Mouse (Mus musculus): ENCODE measurements around the gene Ezr. TPM values are rescaled to one million over a fixed set of nuclear protein-coding genes. Genes with fewer than 3 reads are reported as not detected.

The Ezr gene
- polyA plus RNA-seq, 1 experiment from 2014 or later: 166 TPM

DNA sequence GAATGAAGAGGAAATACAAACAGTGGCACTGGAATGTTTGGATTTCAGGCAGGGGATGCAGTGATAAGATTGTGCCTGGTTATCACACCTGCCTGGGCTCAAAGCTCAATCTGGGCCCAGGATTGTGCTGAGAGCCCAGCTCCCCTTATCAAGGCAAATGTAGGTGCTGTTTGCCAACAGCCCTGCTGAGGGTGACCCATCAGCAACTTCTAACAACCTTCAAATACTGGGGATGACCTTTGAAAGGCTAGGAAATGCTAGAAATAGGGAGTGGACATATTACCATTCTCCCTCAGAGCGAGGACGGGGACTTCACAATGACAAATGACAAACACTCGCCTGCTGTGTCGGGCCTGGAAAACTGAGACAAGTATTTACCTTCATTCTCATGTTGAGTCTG is 15.8 kb downstream of the Ezr start:
- Histone ChIP-seq H3K27ac (ENCODE audit: low read length) (peak overlapping the region; percentile 93), H3K9me3 (replicated peaks; ENCODE audit: control insufficient read depth, low read length) (no peaks in the 10 kb centered on the region), H3K4me2 (ENCODE audit: low read depth, low read length) (peak overlapping the region; percentile 8; the same call in 1 of the 2 replicates), H3K27me3 (ENCODE audit: control insufficient read depth, insufficient read depth, low read length) (no peaks in the 10 kb centered on the region), H3K4me3 (ENCODE audit: low read length) (no peak overlapping the region), H3K36me3 (ENCODE audit: control insufficient read depth, insufficient read depth) (no peaks in the 10 kb centered on the region), H3K9ac (ENCODE audit: low read length) (0 out of 2 replicates have a peak overlapping the region, but pooled peaks have one; percentile 42), H3K4me1 (ENCODE audit: control insufficient read depth, insufficient read depth, low read length) (peaks cover 91% of the 10 kb centered on the region)
- ATAC-seq (replicated peaks; ENCODE audit: extremely low read depth, insufficient read depth, low FRiP score): no peak
- 55% methylated on average over 4 of the region's 4 CpGs for WGBS

DNA sequence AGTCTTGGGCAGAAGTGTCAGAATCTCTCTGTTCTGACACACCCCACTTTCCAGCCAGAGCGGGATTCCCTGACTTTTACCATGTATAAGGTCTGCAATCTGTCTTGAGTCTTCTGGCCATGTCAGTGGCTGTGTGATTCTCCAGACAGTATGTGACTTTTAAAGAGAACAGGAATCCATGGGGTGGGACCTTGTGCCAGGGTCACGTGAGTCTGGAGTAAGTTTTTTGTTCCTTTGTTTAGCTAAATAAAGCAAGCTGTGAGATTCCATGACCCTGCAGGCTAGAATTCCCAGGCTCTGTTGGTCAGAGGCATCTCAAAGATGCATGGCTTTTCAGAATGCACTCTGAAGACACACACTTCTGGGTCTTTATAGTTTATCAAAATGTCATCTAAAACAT is 16.7 kb downstream of the Ezr start:
- H3K9me3 ChIP-seq (replicated peaks; ENCODE audit: control insufficient read depth, low read length): no peaks in the 10 kb centered on the region
- no peak for ATAC-seq (replicated peaks; ENCODE audit: extremely low read depth, insufficient read depth, low FRiP score)
- no peak overlapping the region; the same call in none of the 2 replicates for H3K9ac ChIP-seq (ENCODE audit: low read length)
- H3K27ac ChIP-seq (ENCODE audit: low read length): peak overlapping the region; percentile 93
- WGBS: 36% methylated on average over 2 of the region's 2 CpGs
- H3K4me2 ChIP-seq (ENCODE audit: low read depth, low read length): no peak overlapping the region
- no peak overlapping the region for H3K4me3 ChIP-seq (ENCODE audit: low read length)
- peaks cover 81% of the 10 kb centered on the region for H3K4me1 ChIP-seq (ENCODE audit: control insufficient read depth, insufficient read depth, low read length)
- no peaks in the 10 kb centered on the region for H3K27me3 ChIP-seq (ENCODE audit: control insufficient read depth, insufficient read depth, low read length)
- no peaks in the 10 kb centered on the region for H3K36me3 ChIP-seq (ENCODE audit: control insufficient read depth, insufficient read depth)

DNA sequence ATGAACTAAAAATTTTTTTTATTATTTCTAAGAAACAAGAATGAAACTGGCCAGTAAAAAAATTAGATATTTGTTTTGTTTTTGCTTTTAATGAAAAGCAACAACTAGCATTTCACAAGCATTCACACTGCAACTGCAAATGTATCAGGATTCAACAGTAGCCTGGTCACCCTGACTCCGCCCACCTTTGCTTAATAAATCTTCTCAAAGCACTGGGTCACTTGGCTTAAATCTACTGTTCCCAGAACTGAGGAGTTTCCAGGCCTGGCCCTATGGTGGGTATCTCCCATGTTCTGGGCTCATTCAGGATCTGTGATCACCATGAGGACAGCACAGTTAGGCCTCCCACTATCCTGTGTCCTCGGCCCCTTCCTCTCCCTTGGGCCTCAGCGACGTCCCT is 17.9 kb downstream of the Ezr start:
- H3K27me3 ChIP-seq (ENCODE audit: control insufficient read depth, insufficient read depth, low read length): no peaks in the 10 kb centered on the region
- no peak for ATAC-seq (replicated peaks; ENCODE audit: extremely low read depth, insufficient read depth, low FRiP score)
- peaks cover 78% of the 10 kb centered on the region for H3K4me1 ChIP-seq (ENCODE audit: control insufficient read depth, insufficient read depth, low read length)
- H3K36me3 ChIP-seq (ENCODE audit: control insufficient read depth, insufficient read depth): no peaks in the 10 kb centered on the region
- no peaks in the 10 kb centered on the region for H3K9me3 ChIP-seq (replicated peaks; ENCODE audit: control insufficient read depth, low read length)
- no peak overlapping the region for H3K4me3 ChIP-seq (ENCODE audit: low read length)
- WGBS: 82% methylated on average over 4 of the region's 4 CpGs
- peak overlapping the region; percentile 93 for H3K27ac ChIP-seq (ENCODE audit: low read length)
- no peak overlapping the region; the same call in 1 of the 2 replicates for H3K9ac ChIP-seq (ENCODE audit: low read length)
- no peak overlapping the region for H3K4me2 ChIP-seq (ENCODE audit: low read depth, low read length)

DNA sequence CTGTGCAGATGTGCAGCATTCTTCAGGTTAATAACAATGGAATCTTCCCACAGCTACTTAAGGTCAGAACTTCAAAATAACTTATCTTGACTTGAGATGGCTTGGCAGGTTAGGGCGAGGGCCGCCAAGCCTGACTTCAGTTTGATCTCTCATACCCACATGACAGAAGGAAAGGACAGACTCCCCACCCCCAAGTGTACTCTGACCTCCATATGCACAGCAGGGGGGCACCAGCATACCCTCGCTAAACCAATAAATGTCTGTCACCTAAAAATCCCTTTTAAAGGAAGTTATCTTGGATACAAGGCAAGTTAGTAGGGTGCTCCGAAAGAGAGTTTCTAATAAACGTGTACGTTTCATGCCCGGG is 18.4 kb downstream of the Ezr start:
- 71% methylated on average over 7 of the region's 7 CpGs for WGBS
- no peak overlapping the region for H3K4me3 ChIP-seq (ENCODE audit: low read length)
- no peaks in the 10 kb centered on the region for H3K9me3 ChIP-seq (replicated peaks; ENCODE audit: control insufficient read depth, low read length)
- H3K36me3 ChIP-seq (ENCODE audit: control insufficient read depth, insufficient read depth): peaks cover under 1% of the 10 kb centered on the region; the same call in 1 of the 2 replicates
- no peak overlapping the region for H3K27ac ChIP-seq (ENCODE audit: low read length)
- H3K4me2 ChIP-seq (ENCODE audit: low read depth, low read length): no peak overlapping the region
- no peak overlapping the region for H3K9ac ChIP-seq (ENCODE audit: low read length)
- H3K4me1 ChIP-seq (ENCODE audit: control insufficient read depth, insufficient read depth, low read length): peaks cover 78% of the 10 kb centered on the region
- H3K27me3 ChIP-seq (ENCODE audit: control insufficient read depth, insufficient read depth, low read length): no peaks in the 10 kb centered on the region
- no peak for ATAC-seq (replicated peaks; ENCODE audit: extremely low read depth, insufficient read depth, low FRiP score)

DNA sequence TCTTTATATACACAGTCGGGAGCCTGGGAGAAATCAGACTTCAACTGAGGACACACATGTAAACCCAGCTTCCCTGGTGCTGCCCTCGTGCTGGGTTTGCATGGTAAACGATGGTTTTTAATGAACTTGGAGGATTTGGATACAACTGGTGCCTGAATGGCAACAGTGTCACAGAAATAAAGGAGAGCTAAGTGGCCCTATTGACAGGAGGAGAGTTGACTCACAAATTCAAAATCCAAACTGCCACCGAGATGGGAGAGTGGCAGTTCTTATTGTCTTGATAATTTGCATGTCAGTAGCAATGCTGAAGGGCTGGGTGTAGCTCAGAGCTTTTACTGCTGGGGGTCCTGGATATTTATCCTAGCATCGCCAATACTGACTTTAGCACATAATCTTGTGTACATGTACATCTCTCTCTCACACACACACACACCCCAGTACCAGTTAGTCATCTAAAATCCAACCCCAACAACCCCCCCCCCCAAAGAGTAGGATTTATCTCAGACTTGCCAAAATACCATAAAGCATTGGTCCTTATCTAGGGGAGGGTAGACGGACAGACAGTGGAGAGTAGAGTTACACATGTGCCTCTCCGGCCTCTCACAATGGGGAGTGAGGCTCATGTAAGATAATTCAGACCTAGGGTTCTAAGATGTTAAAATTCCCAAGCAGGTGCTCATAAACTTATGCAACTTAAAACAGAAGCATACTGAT is 18.9 kb downstream of the Ezr start:
- no peak for ATAC-seq (replicated peaks; ENCODE audit: extremely low read depth, insufficient read depth, low FRiP score)
- no peak overlapping the region for H3K4me3 ChIP-seq (ENCODE audit: low read length)
- no peaks in the 10 kb centered on the region for H3K27me3 ChIP-seq (ENCODE audit: control insufficient read depth, insufficient read depth, low read length)
- H3K4me2 ChIP-seq (ENCODE audit: low read depth, low read length): no peak overlapping the region
- peaks cover 73% of the 10 kb centered on the region for H3K4me1 ChIP-seq (ENCODE audit: control insufficient read depth, insufficient read depth, low read length)
- WGBS: 54% methylated on average over 7 of the region's 7 CpGs
- peaks cover 6% of the 10 kb centered on the region for H3K36me3 ChIP-seq (ENCODE audit: control insufficient read depth, insufficient read depth)
- H3K9me3 ChIP-seq (replicated peaks; ENCODE audit: control insufficient read depth, low read length): no peaks in the 10 kb centered on the region
- H3K9ac ChIP-seq (ENCODE audit: low read length): no peak overlapping the region
- 0 out of 2 replicates have a peak overlapping the region, but pooled peaks have one; percentile 5 for H3K27ac ChIP-seq (ENCODE audit: low read length)

DNA sequence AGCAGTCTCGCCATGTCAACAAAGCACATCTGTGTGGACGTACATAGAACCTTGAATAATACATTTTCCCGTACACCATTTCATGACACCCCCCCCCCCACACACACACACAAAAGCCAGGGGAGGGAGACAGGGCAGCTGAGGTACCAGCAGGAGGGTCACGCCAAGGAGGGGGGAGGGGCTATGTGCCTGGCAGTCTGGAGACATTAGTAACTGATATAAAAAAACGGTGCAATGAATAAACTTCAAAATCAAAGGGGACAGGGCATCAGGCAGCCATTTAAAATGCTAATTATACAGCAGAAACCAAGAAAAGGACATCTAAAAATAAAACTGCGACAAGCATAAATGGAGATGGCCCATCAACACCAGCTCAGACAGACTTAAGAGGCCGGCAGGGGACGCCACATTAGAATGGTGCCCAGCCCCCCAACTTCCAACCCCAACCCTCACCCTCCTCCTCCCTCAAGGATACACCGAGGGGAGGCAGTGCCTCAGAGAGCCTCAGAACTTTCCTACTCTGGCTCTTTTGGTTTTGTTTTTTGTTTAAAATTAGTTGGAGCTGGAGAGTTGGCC is 22.8 kb downstream of the Ezr start:
- H3K4me1 ChIP-seq (ENCODE audit: control insufficient read depth, insufficient read depth, low read length): peaks cover 35% of the 10 kb centered on the region
- H3K27ac ChIP-seq (ENCODE audit: low read length): peak overlapping the region; percentile 74
- H3K9ac ChIP-seq (ENCODE audit: low read length): no peak overlapping the region
- H3K4me3 ChIP-seq (ENCODE audit: low read length): no peak overlapping the region
- peak; percentile 56; the same call in 1 of the 2 replicates for ATAC-seq (replicated peaks; ENCODE audit: extremely low read depth, insufficient read depth, low FRiP score)
- peak overlapping the region; percentile 27 for H3K4me2 ChIP-seq (ENCODE audit: low read depth, low read length)
- H3K9me3 ChIP-seq (replicated peaks; ENCODE audit: control insufficient read depth, low read length): no peaks in the 10 kb centered on the region
- H3K27me3 ChIP-seq (ENCODE audit: control insufficient read depth, insufficient read depth, low read length): no peaks in the 10 kb centered on the region
- H3K36me3 ChIP-seq (ENCODE audit: control insufficient read depth, insufficient read depth): peaks cover 13% of the 10 kb centered on the region
- WGBS: 52% methylated on average over 9 of the region's 9 CpGs

DNA sequence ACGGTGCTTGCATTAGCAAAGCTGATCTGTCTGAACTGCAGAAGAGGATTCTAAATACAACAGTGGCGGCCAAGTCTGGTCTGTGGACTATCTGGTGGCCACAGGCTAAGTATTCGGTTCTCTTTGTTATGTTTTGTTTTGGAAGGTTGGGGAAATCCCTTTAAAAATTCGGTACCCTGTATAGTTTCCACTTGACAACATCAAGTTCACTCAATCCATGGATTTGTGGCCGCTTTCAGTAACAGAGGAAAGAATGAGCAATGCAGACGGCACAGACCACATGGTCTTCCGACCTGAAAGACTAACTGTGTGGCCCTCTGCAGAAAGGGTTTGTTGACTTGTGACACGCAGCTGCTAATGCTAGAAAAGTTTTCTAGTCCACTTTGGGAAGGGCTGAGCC is 23.7 kb downstream of the Ezr start:
- Histone ChIP-seq H3K4me3 (ENCODE audit: low read length) (no peak overlapping the region), H3K27me3 (ENCODE audit: control insufficient read depth, insufficient read depth, low read length) (no peaks in the 10 kb centered on the region), H3K4me1 (ENCODE audit: control insufficient read depth, insufficient read depth, low read length) (peaks cover 28% of the 10 kb centered on the region), H3K27ac (ENCODE audit: low read length) (no peak overlapping the region), H3K4me2 (ENCODE audit: low read depth, low read length) (no peak overlapping the region), H3K9ac (ENCODE audit: low read length) (no peak overlapping the region), H3K36me3 (ENCODE audit: control insufficient read depth, insufficient read depth) (peaks cover 15% of the 10 kb centered on the region), H3K9me3 (replicated peaks; ENCODE audit: control insufficient read depth, low read length) (no peaks in the 10 kb centered on the region)
- no peak for ATAC-seq (replicated peaks; ENCODE audit: extremely low read depth, insufficient read depth, low FRiP score)
- 87% methylated on average over 8 of the region's 8 CpGs for WGBS

DNA sequence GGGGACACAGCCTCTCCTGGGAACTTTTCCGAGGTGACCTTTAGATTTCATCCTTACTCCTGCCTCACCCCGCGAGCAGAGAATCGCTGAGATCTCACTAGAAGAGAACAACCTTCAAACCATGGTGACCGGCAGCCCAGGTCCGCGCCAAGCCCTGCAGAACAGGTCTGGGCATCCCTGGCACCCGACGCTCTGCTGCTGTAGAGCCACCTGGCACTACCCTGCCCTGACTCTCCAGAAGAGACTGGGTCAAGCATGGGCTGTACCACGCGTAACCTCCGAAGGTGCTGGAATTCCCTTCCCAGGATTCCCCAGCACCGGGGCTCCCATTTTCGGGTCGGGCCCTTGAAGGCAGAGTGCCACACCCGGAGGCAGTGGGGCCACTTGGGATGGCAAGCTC is 24.7 kb downstream of the Ezr start:
- no peak overlapping the region for H3K27ac ChIP-seq (ENCODE audit: low read length)
- no peak for ATAC-seq (replicated peaks; ENCODE audit: extremely low read depth, insufficient read depth, low FRiP score)
- H3K4me2 ChIP-seq (ENCODE audit: low read depth, low read length): no peak overlapping the region
- no peak overlapping the region for H3K9ac ChIP-seq (ENCODE audit: low read length)
- H3K36me3 ChIP-seq (ENCODE audit: control insufficient read depth, insufficient read depth): peaks cover 19% of the 10 kb centered on the region
- no peak overlapping the region for H3K4me3 ChIP-seq (ENCODE audit: low read length)
- H3K4me1 ChIP-seq (ENCODE audit: control insufficient read depth, insufficient read depth, low read length): peaks cover 18% of the 10 kb centered on the region
- no peaks in the 10 kb centered on the region for H3K9me3 ChIP-seq (replicated peaks; ENCODE audit: control insufficient read depth, low read length)
- WGBS: 93% methylated on average over 16 of the region's 16 CpGs
- H3K27me3 ChIP-seq (ENCODE audit: control insufficient read depth, insufficient read depth, low read length): no peaks in the 10 kb centered on the region

DNA sequence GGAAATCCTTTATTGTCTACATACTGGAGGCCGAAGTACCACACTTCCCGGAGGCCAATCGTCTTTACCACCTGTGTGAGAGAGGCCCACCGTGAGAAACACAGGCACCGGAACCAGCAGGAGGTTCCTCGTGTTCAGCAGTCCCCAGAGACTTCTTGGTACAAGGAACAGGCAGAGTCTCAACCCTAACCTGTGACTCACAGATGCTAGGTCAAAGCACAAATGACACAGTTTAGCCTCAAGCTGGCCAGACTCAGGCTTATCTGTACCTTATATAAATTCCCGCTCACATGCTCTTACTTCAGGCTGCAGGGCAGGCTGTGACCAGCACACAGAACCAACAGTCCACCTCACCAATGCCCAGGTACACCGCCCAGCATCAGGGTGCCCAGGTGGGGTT is 26.7 kb downstream of the Ezr start:
- WGBS: 78% methylated on average over 8 of the region's 8 CpGs
- Histone ChIP-seq H3K36me3 (ENCODE audit: control insufficient read depth, insufficient read depth) (peaks cover 21% of the 10 kb centered on the region), H3K4me3 (ENCODE audit: low read length) (no peak overlapping the region), H3K27ac (ENCODE audit: low read length) (no peak overlapping the region), H3K4me2 (ENCODE audit: low read depth, low read length) (no peak overlapping the region), H3K9me3 (replicated peaks; ENCODE audit: control insufficient read depth, low read length) (no peaks in the 10 kb centered on the region), H3K27me3 (ENCODE audit: control insufficient read depth, insufficient read depth, low read length) (no peaks in the 10 kb centered on the region), H3K4me1 (ENCODE audit: control insufficient read depth, insufficient read depth, low read length) (peaks cover 24% of the 10 kb centered on the region), H3K9ac (ENCODE audit: low read length) (no peak overlapping the region)
- ATAC-seq (replicated peaks; ENCODE audit: extremely low read depth, insufficient read depth, low FRiP score): no peak
